Mouse (Mus musculus) erythroid progenitor cell, adult 5-6 weeks (primary cell): Measurements from ENCODE around the gene Gm27021. TPM values are rescaled to one million over a fixed set of nuclear protein-coding genes. Genes with fewer than 3 reads are reported as not detected.
A peak's percentile ranks its signal among the peaks of the same experiment; 100 is the strongest.
"Not testable (repeated sequence)": the region's sequence is repeated elsewhere in the genome, so short reads cannot be mapped to it uniquely, and the experiment has no call there.

Experiments used
- ATAC-seq: replicated peaks from 2 replicates; pipeline ENCODE4 v1.8.0; 2016; ENCODE audit warnings: moderate number of reproducible peaks, mild to moderate bottlenecking, moderate TSS enrichment, inconsistent platforms; ENCODE audit not compliant: poor library complexity, low FRiP score, severe bottlenecking
- total RNA-seq, 2 experiments: library from RNA; stranded (forward) in 1 of 2; stranded (reverse) in 1 of 2; fragments of 150-400 nt in 1 of 2; fragments of 186-747, 209-891 nt in 1 of 2; gene quantifications; 2 replicates each; pipeline versions ENCODE4 v1.2.3 to v1.2.4; 2015 to 2017; ENCODE audit warnings: low replicate concordance in 2 of 2

The Gm27021 gene
- total RNA-seq, 2 experiments from 2014 or later: not detected

- ATAC-seq: no peak
These were observed 19.9 kb upstream of the Gm27021 start for GRCm38 (mm10) chr8:120687786-120688185.

- no peak for ATAC-seq
These were observed 18.7 kb upstream of the Gm27021 start for GRCm38 (mm10) chr8:120686576-120686975.

GRCm38 (mm10) chr8:120686051-120686450 is 18.2 kb upstream of the Gm27021 start:
- no peak for ATAC-seq

- no peak for ATAC-seq
These were observed 17.7 kb upstream of the Gm27021 start for GRCm38 (mm10) chr8:120685591-120685990.

GRCm38 (mm10) chr8:120685097-120685496 is 17.2 kb upstream of the Gm27021 start:
- no peak for ATAC-seq

GRCm38 (mm10) chr8:120684082-120684481 is 16.2 kb upstream of the Gm27021 start:
- no peak for ATAC-seq

- peak; percentile 47; the same call in 1 of the 2 replicates for ATAC-seq
These were observed 15.7 kb upstream of the Gm27021 start for GRCm38 (mm10) chr8:120683602-120684001.

GRCm38 (mm10) chr8:120681113-120681512 is 13.2 kb upstream of the Gm27021 start:
- ATAC-seq: no peak

GRCm38 (mm10) chr8:120680405-120680804 is 12.5 kb upstream of the Gm27021 start:
- ATAC-seq: not testable (repeated sequence)

- ATAC-seq: no peak
These were observed 11.9 kb upstream of the Gm27021 start for GRCm38 (mm10) chr8:120679629-120680387.

GRCm38 (mm10) chr8:120678447-120678846 is 10.6 kb upstream of the Gm27021 start:
- ATAC-seq: peak; percentile 74

- no peak for ATAC-seq
These were observed 7.8 kb upstream of the Gm27021 start for GRCm38 (mm10) chr8:120675718-120676117.

- ATAC-seq: no peak
These were observed 5.4 kb upstream of the Gm27021 start for GRCm38 (mm10) chr8:120673298-120673697.

GRCm38 (mm10) chr8:120672626-120673229 is 4.8 kb upstream of the Gm27021 start:
- no peak for ATAC-seq

- no peak for ATAC-seq
These were observed 3.9 kb upstream of the Gm27021 start for GRCm38 (mm10) chr8:120671775-120672174.

GRCm38 (mm10) chr8:120668374-120668905 is 561 bp upstream of the Gm27021 start, which contains the start of gene Emc8:
Emc8 (minus strand) TSS chr8:120668573.
- ATAC-seq: peak; percentile 50

- no peak for ATAC-seq
These were observed 940 bp downstream of the Gm27021 start for GRCm38 (mm10) chr8:120666807-120667470.

GRCm38 (mm10) chr8:120665726-120666455 is 2.0 kb downstream of the Gm27021 start:
- peak; percentile 47 for ATAC-seq

GRCm38 (mm10) chr8:120664566-120664965 is 3.3 kb downstream of the Gm27021 start:
- no peak for ATAC-seq

GRCm38 (mm10) chr8:120657415-120657814 is 10.5 kb downstream of the Gm27021 start:
- no peak for ATAC-seq
